ENCODE assay signal across 8 mouse cellular contexts in the genomic region with DNA sequence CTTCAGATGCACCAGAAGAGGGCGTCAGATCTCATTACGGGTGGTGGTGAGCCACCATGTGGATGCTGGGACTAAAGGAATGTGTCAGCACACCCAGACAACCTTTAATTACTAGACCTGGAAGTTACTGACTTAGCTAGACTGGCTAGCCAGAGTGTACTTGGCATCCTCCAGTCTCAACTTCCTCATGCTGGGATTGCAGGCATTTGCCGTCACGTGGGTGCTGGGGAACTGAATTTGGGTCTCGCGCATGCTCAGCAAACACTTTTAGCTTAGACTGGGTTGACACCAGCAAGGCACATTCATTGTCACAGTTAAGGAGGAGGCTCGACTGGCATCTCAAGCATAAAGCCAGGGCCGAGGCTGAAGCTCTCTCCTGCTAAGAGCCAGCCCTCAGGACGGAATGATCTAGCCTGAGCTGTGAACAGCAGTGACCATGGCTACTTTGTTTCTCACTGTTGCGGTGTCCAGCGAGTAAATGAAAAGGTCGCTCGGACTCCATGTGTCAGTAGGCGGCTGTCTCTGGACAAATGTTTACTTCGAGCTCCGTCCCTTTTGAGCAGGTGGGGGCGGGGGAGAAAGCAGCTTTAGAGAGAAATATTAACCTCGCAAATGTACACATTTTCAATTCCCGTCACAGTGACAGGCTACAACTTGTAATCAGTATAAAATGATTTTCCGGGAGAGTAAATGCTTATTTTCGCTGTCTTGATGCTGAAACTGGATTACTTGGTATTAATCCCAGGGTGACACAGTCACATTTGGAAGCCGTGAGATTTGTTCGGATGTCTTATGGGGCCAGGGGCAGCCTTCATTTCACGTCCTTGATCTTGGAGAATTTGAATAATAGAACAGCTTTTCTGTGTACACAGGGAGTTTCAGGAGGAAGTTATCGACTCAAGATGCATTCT.
DNase-seq lines count a peak whose midpoint lies in the region; ATAC-seq and TF ChIP-seq lines count a peak whose summit lies in the region.

No protein-coding gene starts in this region.

- H3K36me3 ChIP-seq in neural tube, embryonic 13.5 days: no peaks in the 10 kb centered on the region
- no peaks in the 10 kb centered on the region for H3K36me3 ChIP-seq in kidney, embryonic 15.5 days
- H3K36me3 ChIP-seq in liver, embryonic 14.5 days (replicated peaks; ENCODE audit: control insufficient read depth, insufficient read depth, low read depth): no peaks in the 10 kb centered on the region
- no peaks in the 10 kb centered on the region for H3K36me3 ChIP-seq in neural tube, embryonic 15.5 days
- H3K36me3 ChIP-seq in thymus, adult 2 months (ENCODE audit: control insufficient read depth, insufficient read depth, low read length): no peaks in the 10 kb centered on the region

- WGBS in neural tube, embryonic 13.5 days: 64% methylated on average over 25 of the region's 25 CpGs
- 70% methylated on average over 25 of the region's 25 CpGs for WGBS in kidney, embryonic 15.5 days
- 55% methylated on average over 25 of the region's 25 CpGs for WGBS in liver, embryonic 14.5 days (ENCODE audit: insufficient replicate concordance)
- 55% methylated on average over 25 of the region's 25 CpGs for WGBS in neural tube, embryonic 15.5 days
- whole genome bisulfite sequencing in thymus, adult 2 months: 75% methylated on average over 25 of the region's 25 CpGs

- no peak for TF ChIP-seq POLR2A in thymus, adult 2 months (IDR thresholded peaks at IDR 0.05; ENCODE audit: control insufficient read depth, extremely low read depth, insufficient read depth, low read length, poor library complexity)

- H3K27me3 ChIP-seq in neural tube, embryonic 13.5 days: no peaks in the 10 kb centered on the region
- H3K27me3 ChIP-seq in kidney, embryonic 15.5 days: no peaks in the 10 kb centered on the region
- no peaks in the 10 kb centered on the region for H3K27me3 ChIP-seq in liver, embryonic 14.5 days (ENCODE audit: control insufficient read depth, insufficient read depth, low read length)
- H3K27me3 ChIP-seq in neural tube, embryonic 15.5 days (replicated peaks): no peaks in the 10 kb centered on the region
- no peaks in the 10 kb centered on the region for H3K27me3 ChIP-seq in thymus, adult 2 months (ENCODE audit: control insufficient read depth, insufficient read depth, low read length)

- H3K4me3 ChIP-seq in neural tube, embryonic 13.5 days: no peak overlapping the region
- no peak overlapping the region for H3K4me3 ChIP-seq in kidney, embryonic 15.5 days (replicated peaks)
- H3K4me3 ChIP-seq in liver, embryonic 14.5 days (ENCODE audit: insufficient read depth in 1 of 2, low read depth in 2 of 2, low read length in 2 of 2): peak overlapping the region in 1 of 2 experiments; percentile 4; a peak in 1 of 4 replicates
- H3K4me3 ChIP-seq in neural tube, embryonic 15.5 days (replicated peaks): no peak overlapping the region
- H3K4me3 ChIP-seq in thymus, adult 2 months (ENCODE audit: control insufficient read depth, insufficient read depth, low read length): no peak overlapping the region

- TF ChIP-seq CTCF in liver, embryonic 14.5 days (IDR thresholded peaks at IDR 0.05; ENCODE audit: low read depth): no peak
- TF ChIP-seq CTCF in thymus, adult 2 months (IDR thresholded peaks at IDR 0.05; ENCODE audit: borderline replicate concordance, control insufficient read depth, extremely low read depth, insufficient read depth, low read length, poor library complexity): no peak

- no peak overlapping the region for H3K9ac ChIP-seq in neural tube, embryonic 13.5 days
- no peak overlapping the region for H3K9ac ChIP-seq in kidney, embryonic 15.5 days
- H3K9ac ChIP-seq in liver, embryonic 14.5 days (replicated peaks): no peak overlapping the region
- no peak overlapping the region for H3K9ac ChIP-seq in neural tube, embryonic 15.5 days (replicated peaks)

- TF ChIP-seq EP300 in liver, embryonic 14.5 days (IDR thresholded peaks at IDR 0.05; ENCODE audit: low read depth): no peak

- H3K9me3 ChIP-seq in neural tube, embryonic 13.5 days: 0 out of 2 replicates have a peak, but pooled peaks cover 6% of the 10 kb centered on the region
- H3K9me3 ChIP-seq in kidney, embryonic 15.5 days (replicated peaks): no peaks in the 10 kb centered on the region
- no peaks in the 10 kb centered on the region for H3K9me3 ChIP-seq in liver, embryonic 14.5 days (ENCODE audit: control insufficient read depth, low read length)
- no peaks in the 10 kb centered on the region for H3K9me3 ChIP-seq in neural tube, embryonic 15.5 days (replicated peaks)

- H3K27ac ChIP-seq in neural tube, embryonic 13.5 days (replicated peaks): peak overlapping the region; percentile 52; the same call in 1 of the 2 replicates
- peak overlapping the region; percentile 22; the same call in 1 of the 2 replicates for H3K27ac ChIP-seq in kidney, embryonic 15.5 days
- no peak overlapping the region for H3K27ac ChIP-seq in liver, embryonic 14.5 days
- H3K27ac ChIP-seq in neural tube, embryonic 15.5 days (replicated peaks): peak overlapping the region; percentile 48
- no peak overlapping the region for H3K27ac ChIP-seq in thymus, adult 2 months (ENCODE audit: control insufficient read depth, insufficient read depth, low read length)

- no peak for ATAC-seq in neural tube, embryonic 13.5 days (ENCODE audit: low read depth)
- peak; percentile 39; the same call in 1 of the 2 replicates for ATAC-seq in common myeloid progenitor, adult 5-6 weeks (replicated peaks; ENCODE audit: low read depth, poor library complexity, severe bottlenecking)
- no peak for ATAC-seq in kidney, embryonic 15.5 days (replicated peaks; ENCODE audit: low FRiP score)
- ATAC-seq in liver, embryonic 14.5 days (ENCODE audit: insufficient read depth): 0 out of 2 replicates have a peak, but pooled peaks have one; percentile 21
- ATAC-seq in neural tube, embryonic 15.5 days (ENCODE audit: low FRiP score): no peak
- no peak for ATAC-seq in CD4-positive, CD25-positive, alpha-beta regulatory T cell, adult 4 months

- DNase-seq in neural tube, embryonic 10.5 days (ENCODE audit: extremely low spot score, low spot score): no peak
- no peak for DNase-seq in liver, embryonic 14.5 days (ENCODE audit: low read depth in 3 of 3, low spot score in 3 of 3)
- DNase-seq in thymus, adult 2 months: no peak

- H3K4me2 ChIP-seq in neural tube, embryonic 13.5 days: no peak overlapping the region
- no peak overlapping the region for H3K4me2 ChIP-seq in kidney, embryonic 15.5 days
- peak overlapping the region; percentile 20; the same call in 1 of the 2 replicates for H3K4me2 ChIP-seq in liver, embryonic 14.5 days (ENCODE audit: low read depth)
- no peak overlapping the region for H3K4me2 ChIP-seq in neural tube, embryonic 15.5 days

- H3K4me1 ChIP-seq in neural tube, embryonic 13.5 days (replicated peaks): peaks cover 36% of the 10 kb centered on the region
- H3K4me1 ChIP-seq in kidney, embryonic 15.5 days: peaks cover 37% of the 10 kb centered on the region
- 0 out of 4 replicates have a peak, but pooled peaks cover 0 to 2% of the 10 kb centered on the region in 2 experiments for H3K4me1 ChIP-seq in liver, embryonic 14.5 days (replicated peaks; ENCODE audit: control insufficient read depth in 2 of 2, insufficient read depth in 2 of 2, low read length in 1 of 2)
- peaks cover 35% of the 10 kb centered on the region for H3K4me1 ChIP-seq in neural tube, embryonic 15.5 days
- H3K4me1 ChIP-seq in thymus, adult 2 months (replicated peaks; ENCODE audit: control insufficient read depth, insufficient read depth, low read length): no peaks in the 10 kb centered on the region

Comparison
In these comparisons a context has a peak if more than half of its experiments do, and no peak if none do; other contexts are left out.
1. ATAC-seq: peak in common myeloid progenitor, adult 5-6 weeks (single experiment) and liver, embryonic 14.5 days (single experiment); none in neural tube, embryonic 13.5 days (single experiment), kidney, embryonic 15.5 days (single experiment), neural tube, embryonic 15.5 days (single experiment) and CD4-positive, CD25-positive, alpha-beta regulatory T cell, adult 4 months (single experiment).
2. H3K27ac ChIP-seq: peak in neural tube, embryonic 13.5 days (single experiment), kidney, embryonic 15.5 days (single experiment) and neural tube, embryonic 15.5 days (single experiment); none in liver, embryonic 14.5 days (single experiment) and thymus, adult 2 months (single experiment).